Mouse (Mus musculus) right cerebral cortex, postnatal 36 days (tissue): Measurements from ENCODE around the gene Adgra1.

ENCODE experiments used
- DNase-seq, 2 experiments: peaks; one replicate each; pipeline ENCODE4 v3.0.0; 2022; ENCODE audit warnings: low spot score in 2 of 2, mixed read lengths in 1 of 2

Adgra1 gene

GRCm38 (mm10) chr7:139850152-139850551 is 16.2 kb downstream of the Adgra1 start:
- no peak for DNase-seq

GRCm38 (mm10) chr7:139850677-139851076 is 16.7 kb downstream of the Adgra1 start:
- DNase-seq, result no peak

- DNase-seq, result peak in 1 of 2 experiments; percentile 68
These were observed 17.1 kb downstream of the Adgra1 start for GRCm38 (mm10) chr7:139851098-139851497.

GRCm38 (mm10) chr7:139855261-139855660 is 21.3 kb downstream of the Adgra1 start:
- no peak for DNase-seq

- DNase-seq, result peak; percentile 53 to 72
These were observed 27.4 kb downstream of the Adgra1 start for GRCm38 (mm10) chr7:139861411-139861810.

- DNase-seq, result no peak
These were observed 29.1 kb downstream of the Adgra1 start for GRCm38 (mm10) chr7:139863076-139863475.

- DNase-seq, result no peak
These were observed 30.3 kb downstream of the Adgra1 start for GRCm38 (mm10) chr7:139864253-139864652.

- no peak for DNase-seq
These were observed 30.9 kb downstream of the Adgra1 start for GRCm38 (mm10) chr7:139864871-139865270.

GRCm38 (mm10) chr7:139871014-139871413 is 37.0 kb downstream of the Adgra1 start:
- no peak for DNase-seq

GRCm38 (mm10) chr7:139877167-139877792 is 43.3 kb downstream of the Adgra1 start:
- DNase-seq, result peak in 1 of 2 experiments; percentile 45

- no peak for DNase-seq
These were observed 44.1 kb downstream of the Adgra1 start for GRCm38 (mm10) chr7:139878122-139878521.

GRCm38 (mm10) chr7:139878621-139879020 is 44.6 kb downstream of the Adgra1 start:
- DNase-seq, result no peak

GRCm38 (mm10) chr7:139883545-139883944 is 49.6 kb downstream of the Adgra1 start:
- no peak for DNase-seq

- no peak for DNase-seq
These were observed 57.8 kb downstream of the Adgra1 start for GRCm38 (mm10) chr7:139891779-139892178.

- peak; percentile 65 to 72 for DNase-seq
These were observed 60.9 kb downstream of the Adgra1 start, which contains the start of gene Kndc1 for GRCm38 (mm10) chr7:139894655-139895557. Kndc1 (plus strand) TSS chr7:139894696.

- DNase-seq, result no peak
These were observed 62.3 kb downstream of the Adgra1 start for GRCm38 (mm10) chr7:139896271-139896670.

- no peak for DNase-seq
These were observed 62.8 kb downstream of the Adgra1 start for GRCm38 (mm10) chr7:139896796-139897195.

- no peak for DNase-seq
These were observed 64.6 kb downstream of the Adgra1 start for GRCm38 (mm10) chr7:139898606-139899005.

GRCm38 (mm10) chr7:139899505-139899904 is 65.5 kb downstream of the Adgra1 start:
- peak; percentile 57 to 60 for DNase-seq

- DNase-seq, result no peak
These were observed 66.5 kb downstream of the Adgra1 start for GRCm38 (mm10) chr7:139900456-139900855.

GRCm38 (mm10) chr7:139900896-139901295 is 66.9 kb downstream of the Adgra1 start:
- no peak for DNase-seq

- no peak for DNase-seq
These were observed 68.0 kb downstream of the Adgra1 start for GRCm38 (mm10) chr7:139901981-139902380.

GRCm38 (mm10) chr7:139905261-139905660 is 71.3 kb downstream of the Adgra1 start:
- no peak for DNase-seq
